Mouse (Mus musculus): ENCODE measurements at regions not wholly inside any gene's neighbourhood (a gene's known extent, or its start where the extent isn't known, plus 50 kb on each side); places are given as distances from the start of the nearest gene placed in this dataset.
A peak's percentile ranks its signal among the peaks of the same experiment; 100 is the strongest.

DNA sequence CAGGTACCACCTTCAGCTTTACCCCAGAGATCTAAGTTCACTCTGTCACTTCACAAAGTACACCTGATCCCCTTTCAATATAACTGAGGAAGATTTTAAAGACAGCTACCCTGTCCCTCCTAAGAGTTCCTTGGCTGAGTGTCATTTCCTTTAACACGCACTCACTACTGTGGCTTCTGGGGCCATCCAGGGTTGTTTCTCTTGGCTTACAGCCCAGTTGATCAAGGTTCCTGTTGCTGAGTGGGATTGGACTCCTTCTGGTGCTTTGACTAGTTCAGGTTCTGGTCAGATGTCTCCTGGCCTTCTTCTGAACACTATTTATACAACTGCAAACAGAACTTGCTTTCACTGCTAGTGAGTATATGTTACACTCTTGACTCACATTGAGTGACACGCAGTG is 72.8 kb upstream of the Tab2 start:
- no peak for ATAC-seq (ENCODE audit: extremely low read depth, insufficient number of reproducible peaks, low FRiP score, poor library complexity, severe bottlenecking)

DNA sequence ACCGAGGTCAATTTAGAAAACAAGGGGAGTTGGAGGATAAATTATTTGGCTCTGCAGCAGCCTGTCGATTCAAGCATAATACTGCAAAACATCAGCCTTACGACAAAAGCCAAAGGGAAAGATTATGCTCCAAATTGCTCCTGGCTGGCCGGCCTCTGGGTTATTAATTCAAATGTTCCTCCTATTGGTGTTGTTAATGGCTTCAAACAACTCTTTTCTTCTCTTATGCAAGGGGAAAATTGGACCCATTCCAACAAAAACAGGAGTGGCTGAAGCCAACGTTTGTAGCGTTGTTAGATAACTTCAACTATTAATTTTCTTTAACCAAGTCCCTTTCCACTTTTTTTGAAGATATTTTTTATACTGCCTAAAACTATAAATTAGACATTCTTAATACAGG is 71.0 kb upstream of the Tab2 start:
- no peak for ATAC-seq (ENCODE audit: extremely low read depth, insufficient number of reproducible peaks, low FRiP score, poor library complexity, severe bottlenecking)

DNA sequence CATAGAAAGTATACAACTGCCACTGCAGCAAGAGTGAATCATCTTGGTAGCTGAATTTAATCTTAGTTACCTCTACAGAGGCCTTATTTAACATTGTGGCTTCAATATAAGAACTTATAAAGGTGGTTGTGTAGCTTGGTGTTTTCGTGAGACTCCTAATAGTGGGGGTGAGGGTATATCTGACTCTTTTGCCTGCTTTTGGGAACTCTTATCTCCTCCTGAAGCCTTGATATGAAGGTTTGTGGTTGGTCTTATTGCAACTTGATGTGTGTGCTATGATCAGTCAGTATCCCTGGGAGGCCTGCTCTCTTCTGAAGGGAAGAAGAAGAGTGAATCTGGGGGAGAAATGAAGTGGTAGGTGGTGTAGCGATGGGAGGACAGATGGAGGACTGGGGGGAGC is 67.7 kb upstream of the Tab2 start:
- no peak for ATAC-seq (ENCODE audit: extremely low read depth, insufficient number of reproducible peaks, low FRiP score, poor library complexity, severe bottlenecking)

DNA sequence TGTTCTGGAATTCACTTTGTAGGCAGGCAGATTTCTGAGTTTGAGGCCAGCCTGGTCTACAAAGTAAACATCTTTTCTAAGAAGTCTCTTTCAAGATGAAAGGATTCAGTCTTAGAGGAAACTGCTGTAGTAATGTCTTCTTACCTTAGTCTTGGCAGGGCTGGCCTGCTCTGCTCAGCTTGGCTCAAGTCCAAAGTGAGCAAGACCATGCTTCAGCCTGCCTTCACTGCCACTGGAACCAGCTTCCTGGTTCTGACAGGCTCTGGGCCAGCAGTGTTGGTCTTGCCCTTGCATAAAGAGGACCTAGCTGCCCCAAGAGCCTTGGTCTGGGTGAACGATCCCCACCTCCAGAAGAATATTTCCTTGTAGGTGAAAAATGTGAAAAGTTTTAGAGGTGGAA is 65.9 kb upstream of the Tab2 start:
- ATAC-seq (ENCODE audit: extremely low read depth, insufficient number of reproducible peaks, low FRiP score, poor library complexity, severe bottlenecking), result no peak

DNA sequence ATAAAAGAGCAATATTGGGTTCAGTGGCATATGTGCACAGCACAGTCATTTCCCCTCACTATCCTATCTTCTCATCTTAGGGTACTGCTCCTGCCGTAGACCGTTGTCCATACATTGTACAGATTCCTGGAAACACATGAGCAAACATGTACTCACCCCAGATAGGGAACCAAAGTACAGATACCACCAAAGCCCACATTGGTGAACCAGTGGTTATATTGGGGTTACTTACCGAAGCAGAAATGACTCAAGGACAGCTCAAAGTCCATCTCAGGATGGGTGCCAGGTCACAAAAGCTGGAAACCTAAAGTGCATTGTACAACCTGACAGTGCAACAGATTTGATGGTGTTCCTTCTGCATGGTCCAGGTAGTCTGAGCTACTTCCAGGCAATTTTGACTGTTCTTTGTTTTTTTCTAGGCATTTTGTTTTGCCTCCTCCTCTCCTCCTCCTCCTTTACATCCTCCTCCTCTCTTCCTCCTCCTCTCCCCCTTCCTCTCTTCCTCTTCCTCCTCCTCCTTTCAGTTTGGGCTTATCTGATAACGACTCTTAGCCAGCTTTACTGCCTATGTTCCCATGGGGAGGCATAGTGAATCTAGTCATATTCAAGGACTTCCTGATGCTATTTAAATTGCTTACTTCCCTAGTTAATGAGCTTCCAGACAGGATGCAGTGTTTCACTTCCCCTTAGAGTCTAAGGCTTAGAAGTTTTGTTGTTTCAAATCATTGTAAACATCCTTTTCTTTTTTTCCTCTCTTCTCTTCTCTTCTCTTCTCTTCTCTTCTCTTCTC is 65.1 kb upstream of the Tab2 start:
- no peak for ATAC-seq (ENCODE audit: extremely low read depth, insufficient number of reproducible peaks, low FRiP score, poor library complexity, severe bottlenecking)

DNA sequence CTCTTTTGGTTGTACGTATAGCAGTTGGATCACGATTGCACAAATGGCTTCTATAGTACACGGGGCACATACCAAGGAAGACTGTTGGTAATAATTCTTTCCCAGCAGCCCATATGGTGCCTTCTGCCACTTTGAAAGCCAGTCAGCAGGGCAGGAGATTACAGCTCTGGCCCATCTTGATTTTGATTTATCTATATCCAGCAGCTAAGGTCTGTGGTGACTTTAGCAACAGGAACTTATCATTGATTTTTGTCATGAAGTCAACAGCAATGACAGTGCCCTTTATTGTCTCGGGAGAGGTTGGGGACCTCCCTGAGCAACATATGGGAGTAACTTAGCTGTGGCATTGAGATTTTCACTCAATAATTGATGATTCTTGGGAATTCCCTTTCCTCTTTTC is 64.1 kb upstream of the Tab2 start:
- ATAC-seq (ENCODE audit: extremely low read depth, insufficient number of reproducible peaks, low FRiP score, poor library complexity, severe bottlenecking), result no peak

DNA sequence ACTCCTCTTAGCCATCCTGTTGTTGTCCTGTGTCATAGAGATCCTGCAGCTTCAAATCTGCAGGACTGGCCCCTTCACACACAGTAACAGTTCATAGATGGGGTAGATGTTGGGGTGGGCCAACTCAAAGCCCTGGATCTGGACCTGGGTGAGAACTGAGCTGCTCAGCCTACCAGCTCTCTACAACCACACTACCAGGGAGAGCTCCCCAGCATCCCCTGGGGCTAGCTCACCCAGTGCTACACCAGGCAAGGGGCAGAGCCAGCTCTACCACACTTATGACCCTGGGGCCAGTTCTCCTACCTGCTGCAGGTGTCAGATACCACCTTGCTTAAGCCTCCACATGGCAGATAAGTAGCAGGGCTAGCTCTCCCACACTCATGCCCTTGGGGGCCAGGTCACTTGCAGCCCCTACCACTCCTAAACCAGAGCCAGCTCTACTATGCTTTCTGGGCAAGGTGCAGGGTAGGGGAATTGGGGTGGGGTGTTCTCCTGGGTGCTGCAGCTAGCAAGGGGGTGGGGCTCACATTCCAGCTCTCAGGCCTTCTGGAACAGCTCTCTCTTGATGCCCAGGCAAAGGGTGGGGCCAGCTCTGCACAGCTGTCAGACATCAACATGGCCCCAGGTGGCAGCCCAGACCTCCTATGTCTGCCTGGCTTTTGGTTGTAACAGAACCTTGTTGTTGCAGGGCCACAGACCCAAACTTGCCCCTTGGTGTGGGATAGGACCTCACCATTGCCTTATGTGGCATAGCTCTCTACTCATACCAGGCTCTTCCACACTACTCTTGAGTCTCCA is 62.4 kb upstream of the Tab2 start:
- no peak for ATAC-seq (ENCODE audit: extremely low read depth, insufficient number of reproducible peaks, low FRiP score, poor library complexity, severe bottlenecking)

DNA sequence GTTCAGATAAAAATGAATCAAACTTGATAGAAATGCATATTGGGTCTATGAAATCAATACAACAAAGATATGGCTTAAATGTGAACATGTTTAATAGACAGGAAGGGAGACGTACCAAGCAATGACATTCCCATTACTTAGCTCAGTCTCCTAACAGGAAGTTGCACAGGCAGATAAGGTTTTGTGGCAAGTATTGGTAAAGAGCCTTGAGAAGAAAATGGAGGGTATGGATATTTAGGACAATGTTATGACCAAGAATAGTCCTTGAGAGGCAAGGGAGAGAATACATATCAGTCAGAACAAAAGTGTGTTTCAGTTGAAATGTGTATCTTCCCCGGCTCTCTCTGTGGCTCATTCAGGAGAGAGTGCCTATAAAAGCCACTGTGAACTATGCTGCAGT is 60.7 kb upstream of the Tab2 start:
- no peak for ATAC-seq (ENCODE audit: extremely low read depth, insufficient number of reproducible peaks, low FRiP score, poor library complexity, severe bottlenecking)

DNA sequence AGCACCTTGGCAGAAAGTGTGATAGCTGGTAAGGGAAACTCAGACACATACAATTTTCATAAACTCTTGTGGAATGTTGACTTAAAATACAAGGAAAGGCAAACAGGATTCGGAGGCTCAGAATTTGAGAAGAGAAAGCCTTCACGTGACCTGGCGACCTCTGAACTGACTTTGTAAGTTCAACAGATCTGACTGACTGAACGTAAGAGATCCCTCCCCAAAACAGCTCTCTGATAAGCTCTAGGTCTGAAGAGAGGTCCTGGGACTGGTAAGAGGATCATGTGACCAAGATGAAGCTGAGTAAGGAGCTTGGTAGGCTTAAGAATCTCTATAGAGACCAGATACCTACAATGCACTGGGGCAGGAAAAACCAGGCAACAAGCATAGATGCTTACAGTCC is 55.7 kb upstream of the Tab2 start:
- ATAC-seq (ENCODE audit: extremely low read depth, insufficient number of reproducible peaks, low FRiP score, poor library complexity, severe bottlenecking), result no peak

DNA sequence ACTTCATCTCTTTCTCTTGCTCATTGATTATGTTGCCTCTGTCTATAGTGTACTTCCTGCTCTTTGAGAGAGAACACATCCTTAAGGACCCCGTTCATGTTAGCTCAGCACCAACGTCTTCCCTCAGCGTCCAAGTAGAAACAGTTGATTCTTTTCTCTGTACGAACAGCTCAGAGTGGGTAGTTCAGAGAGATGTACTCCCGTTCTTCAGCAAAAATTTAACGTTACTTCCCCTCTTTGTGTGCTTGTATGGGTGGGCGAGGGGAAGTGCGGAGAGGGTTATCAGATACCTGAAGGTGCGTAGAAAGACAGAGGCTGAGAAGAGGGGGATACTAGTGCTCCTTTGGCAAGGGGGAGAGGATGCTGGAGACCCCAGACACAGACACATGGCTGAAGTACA is 55.1 kb upstream of the Tab2 start:
- ATAC-seq (ENCODE audit: extremely low read depth, insufficient number of reproducible peaks, low FRiP score, poor library complexity, severe bottlenecking), result no peak

DNA sequence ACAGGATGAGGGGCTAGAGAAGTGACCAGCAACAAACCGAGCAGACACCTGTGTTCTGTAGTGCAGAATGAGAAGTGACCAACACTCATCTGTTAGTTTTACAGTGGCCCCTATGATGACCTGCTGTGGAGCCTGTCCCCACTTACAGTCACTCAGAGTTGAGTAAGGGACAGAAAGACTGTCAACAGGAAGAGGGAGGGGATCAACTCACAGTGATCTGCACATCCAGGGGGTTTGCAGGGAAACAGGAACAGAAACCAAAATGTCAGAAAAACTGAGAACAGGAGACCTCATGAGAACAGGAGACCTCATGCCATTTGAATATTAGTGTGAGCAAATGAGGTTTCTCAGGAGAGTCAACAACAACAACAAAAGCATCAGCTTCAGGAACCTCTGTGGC is 53.8 kb upstream of the Tab2 start:
- peak; percentile 57; the same call in 1 of the 2 replicates for ATAC-seq (ENCODE audit: extremely low read depth, insufficient number of reproducible peaks, low FRiP score, poor library complexity, severe bottlenecking)

DNA sequence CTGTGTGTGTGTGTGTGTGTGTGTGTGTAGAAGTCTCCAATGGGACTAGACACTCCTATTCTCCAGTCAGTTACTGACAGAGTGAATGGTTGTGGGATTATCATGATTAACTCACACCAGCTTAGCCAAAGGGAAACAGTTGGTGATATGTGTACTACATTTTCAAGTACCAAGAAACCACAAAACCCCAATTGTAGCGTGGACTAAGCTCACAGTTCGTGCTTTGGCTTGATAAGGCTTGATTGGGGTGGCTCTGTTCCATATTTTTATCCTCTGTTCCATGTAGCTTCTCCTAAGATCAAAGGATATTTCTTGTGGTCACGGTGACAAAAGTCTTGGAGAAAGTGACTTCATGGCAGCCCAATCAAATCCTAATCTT is 51.9 kb upstream of the Tab2 start:
- ATAC-seq (ENCODE audit: extremely low read depth, insufficient number of reproducible peaks, low FRiP score, poor library complexity, severe bottlenecking), result no peak

DNA sequence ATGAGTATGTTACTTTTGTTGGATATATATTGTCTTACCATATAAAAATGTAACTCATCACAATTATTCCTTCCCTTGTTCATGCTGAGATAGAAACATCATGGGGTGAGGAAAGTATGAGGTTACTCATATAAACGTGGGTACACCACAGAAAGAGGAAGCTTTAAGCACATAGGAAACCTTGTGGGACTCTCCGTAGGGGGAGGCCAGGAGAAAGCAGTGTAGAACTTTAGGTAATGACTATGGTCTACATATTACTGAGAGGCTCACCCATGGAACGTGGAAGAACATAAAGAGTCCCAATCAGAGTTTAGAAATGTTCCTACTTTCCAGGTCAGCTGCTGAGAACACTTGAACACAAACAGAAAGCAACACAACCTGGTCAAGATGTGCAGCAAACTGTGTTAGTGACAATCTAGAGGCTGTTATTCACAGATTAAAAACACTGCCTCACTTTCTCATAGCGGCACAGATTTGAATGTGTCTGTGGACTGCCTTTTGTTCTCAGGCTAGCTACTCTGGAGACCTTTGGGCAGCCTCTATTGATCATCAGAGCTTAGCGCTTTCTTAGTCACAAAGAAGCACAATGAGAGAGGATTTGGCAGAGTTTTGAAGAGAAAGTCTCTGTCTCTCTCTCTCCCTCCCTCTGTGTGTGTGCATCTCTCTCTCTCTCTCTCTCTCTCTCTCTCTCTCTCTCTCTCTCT is 51.4 kb upstream of the Tab2 start:
- peak; percentile 53; the same call in 1 of the 2 replicates for ATAC-seq (ENCODE audit: extremely low read depth, insufficient number of reproducible peaks, low FRiP score, poor library complexity, severe bottlenecking)

All from neutrophil, adult 5-6 weeks (primary cell).